Mouse (Mus musculus) natural killer cell, adult 2 months (primary cell): Measurements from ENCODE around the gene Cmbl.
A peak's percentile ranks its signal among the peaks of the same experiment; 100 is the strongest.

Experiments
- DNase-seq, 2 experiments: peaks; one replicate each; pipeline ENCODE4 v3.0.0; 2022; ENCODE audit warnings: low spot score in 2 of 2

The Cmbl gene

GRCm38 (mm10) chr15:31565184-31565583 lies at the start of gene Cmbl:
Cmbl (plus strand) TSS chr15:31565389.
- DNase-seq, result no peak

- DNase-seq, result no peak
Measured at GRCm38 (mm10) chr15:31517186-31517585, 48.0 kb upstream of the Cmbl start.

DNA sequence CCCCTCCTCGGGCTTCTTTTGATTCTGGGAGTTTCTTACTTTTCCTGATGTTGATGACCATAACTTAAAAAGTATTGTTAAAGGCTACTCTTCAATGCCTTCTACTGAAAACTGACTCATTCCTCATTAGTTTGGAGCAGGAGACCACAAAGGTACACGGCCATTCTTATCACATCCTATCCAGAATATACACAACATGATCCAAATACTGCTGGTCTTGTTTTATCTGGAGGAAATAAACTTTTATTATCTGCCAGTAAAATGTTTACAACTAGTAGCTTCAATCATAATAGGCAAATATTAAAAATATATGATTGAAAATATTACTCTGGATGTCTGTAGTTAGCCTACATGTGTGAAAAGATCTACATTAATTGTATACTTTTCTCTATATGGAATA lies 46.8 kb upstream of the Cmbl start:
- no peak for DNase-seq

GRCm38 (mm10) chr15:31519000-31519399 lies 46.2 kb upstream of the Cmbl start:
- no peak for DNase-seq

- no peak for DNase-seq
Measured at GRCm38 (mm10) chr15:31526463-31526862, 38.7 kb upstream of the Cmbl start.

DNA sequence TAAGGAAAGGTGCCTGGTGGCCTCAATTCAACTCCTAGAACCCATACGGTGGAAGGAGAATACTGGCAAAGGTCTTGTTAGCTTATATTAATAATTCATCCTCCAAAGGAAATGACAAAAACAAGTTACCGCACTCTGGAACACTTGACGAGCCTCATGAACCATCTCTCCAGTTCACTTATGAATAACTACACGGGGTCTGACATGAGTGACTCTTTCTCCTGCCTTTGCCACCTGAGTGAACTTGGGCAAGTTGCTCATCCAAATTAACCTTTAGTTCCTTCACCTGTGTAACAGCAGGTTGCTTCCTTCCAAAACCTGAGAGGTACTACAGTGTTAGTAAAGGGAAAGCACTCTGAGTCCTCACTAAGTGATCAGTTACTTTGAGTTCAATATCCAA lies 36.7 kb upstream of the Cmbl start:
- no peak for DNase-seq

DNA sequence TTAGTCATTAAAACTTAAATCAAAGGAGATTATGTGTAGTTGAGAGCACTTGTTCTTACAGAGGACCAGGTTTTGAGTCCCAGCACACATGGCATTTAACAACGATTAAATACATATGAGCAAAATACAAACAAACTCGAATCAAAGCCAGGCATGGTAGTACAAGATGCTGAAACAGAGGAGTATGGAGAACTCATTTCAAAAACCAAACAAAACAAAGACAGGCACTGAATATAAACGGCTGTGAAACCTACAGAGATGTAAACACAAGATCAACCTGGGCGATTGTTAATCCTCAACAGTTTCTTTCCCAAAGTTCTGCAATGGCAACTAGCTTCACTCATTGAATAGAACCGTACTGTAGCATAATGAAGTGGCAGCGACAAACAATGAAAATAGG lies 36.1 kb upstream of the Cmbl start:
- no peak for DNase-seq

DNA sequence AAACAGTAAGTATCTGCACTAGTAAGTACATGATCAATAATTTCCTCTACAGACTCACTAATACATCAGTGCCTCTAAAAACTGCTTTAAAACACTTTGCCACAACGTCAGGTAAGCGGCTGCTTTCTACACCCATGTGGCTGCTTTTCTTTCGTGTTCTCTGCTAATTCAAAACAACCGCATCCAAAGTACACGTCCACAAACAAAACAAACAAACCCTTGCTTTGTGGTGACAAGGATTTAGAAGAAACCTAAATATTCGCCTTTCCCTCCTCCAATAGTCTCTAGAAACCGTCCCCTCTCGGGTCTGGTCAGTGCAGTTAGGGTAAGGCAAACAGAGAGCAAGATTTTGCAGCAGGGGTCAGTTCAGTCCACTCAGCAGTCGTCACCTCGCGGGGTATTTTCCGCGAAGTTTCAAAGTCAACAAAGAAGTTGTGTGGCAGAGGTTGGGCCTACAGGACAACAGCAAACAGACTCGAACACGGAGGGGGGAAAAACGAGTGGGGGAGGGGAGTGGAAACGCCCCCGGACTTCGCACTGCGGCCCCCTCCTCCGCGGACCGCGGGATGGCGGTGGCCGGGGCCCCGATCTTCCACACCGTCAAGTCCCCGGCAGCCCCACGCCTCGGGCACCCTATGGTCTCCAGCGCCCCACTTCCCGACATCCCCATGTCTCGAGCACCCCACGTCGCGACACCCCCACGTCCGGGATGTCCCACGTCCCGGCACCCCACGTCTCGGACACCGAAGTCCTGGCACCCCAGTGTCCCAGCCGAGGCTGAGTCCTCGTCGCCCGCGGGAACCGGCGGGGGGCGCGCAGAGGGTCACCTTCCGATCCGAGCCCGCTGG lies 35.2 kb upstream of the Cmbl start:
- DNase-seq, result peak; percentile 29 to 34

GRCm38 (mm10) chr15:31530659-31531445 lies 34.3 kb upstream of the Cmbl start, which contains the start of gene March6:
March6 (minus strand) TSS chr15:31531053.
- peak; percentile 82 to 87 for DNase-seq

GRCm38 (mm10) chr15:31531446-31532330 lies 33.5 kb upstream of the Cmbl start:
- no peak for DNase-seq

DNA sequence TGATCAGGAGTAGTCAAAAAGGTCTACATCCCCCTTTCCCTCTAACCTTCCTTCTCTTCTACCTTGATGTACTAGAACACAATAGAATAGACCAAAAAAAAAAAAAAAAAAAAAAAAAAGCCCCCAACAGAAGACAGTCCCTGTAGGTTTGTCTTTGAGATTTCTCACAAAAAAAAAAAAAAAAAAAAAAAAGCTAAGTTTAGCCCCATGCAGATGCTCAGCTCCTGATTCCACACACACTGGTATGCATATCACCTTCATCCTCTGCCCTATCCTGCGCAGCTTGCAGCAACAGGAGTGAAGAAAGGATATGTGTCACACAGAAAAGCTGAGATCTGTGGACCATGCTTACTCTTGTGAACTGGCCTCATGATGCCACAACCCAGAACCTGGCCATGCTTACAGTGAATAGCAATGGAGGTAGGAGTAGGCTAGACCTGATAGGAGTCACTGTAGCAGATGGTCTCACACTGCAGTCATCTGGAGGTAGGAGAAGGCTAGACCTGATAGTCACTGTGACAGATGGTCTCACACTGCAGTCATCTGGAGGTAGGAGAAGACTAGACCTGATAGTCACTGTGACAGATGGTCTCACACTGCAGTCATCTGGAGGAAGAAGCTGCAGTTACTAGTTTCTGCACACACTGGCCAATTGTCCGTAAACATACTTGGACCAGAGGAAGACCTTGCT lies 32.7 kb upstream of the Cmbl start:
- no peak for DNase-seq

GRCm38 (mm10) chr15:31533529-31533928 lies 31.7 kb upstream of the Cmbl start:
- DNase-seq, result no peak

- DNase-seq, result no peak
Measured at GRCm38 (mm10) chr15:31534421-31535258, 30.5 kb upstream of the Cmbl start.

DNA sequence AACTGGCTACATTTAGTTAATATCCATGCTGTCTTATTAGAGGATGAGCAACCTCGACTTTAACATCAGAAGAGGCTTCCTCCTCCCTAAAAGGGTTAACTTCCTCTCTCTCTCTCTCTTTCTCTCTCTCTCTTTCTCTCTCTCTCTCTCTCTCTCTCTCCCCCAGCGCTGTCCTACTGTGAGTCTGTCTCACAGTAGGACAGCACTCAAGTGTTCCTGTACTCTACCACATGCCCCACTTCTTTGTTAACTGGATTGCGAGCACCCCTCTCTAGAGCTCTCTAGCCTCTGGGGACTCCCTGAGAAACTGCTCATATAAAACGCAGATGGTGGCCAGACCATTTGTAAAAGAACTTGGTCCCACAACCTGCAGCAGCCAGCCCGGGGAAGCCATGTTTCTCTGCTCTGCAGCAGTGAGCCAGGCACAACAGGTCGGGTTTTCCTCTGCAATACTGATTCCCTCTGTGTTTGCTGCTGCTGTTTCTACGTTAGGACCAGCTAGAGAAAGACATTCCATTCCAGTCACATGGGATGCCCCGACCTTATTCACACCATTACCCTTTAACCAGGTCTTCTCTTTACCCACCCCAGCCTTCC lies 29.8 kb upstream of the Cmbl start:
- no peak for DNase-seq

DNA sequence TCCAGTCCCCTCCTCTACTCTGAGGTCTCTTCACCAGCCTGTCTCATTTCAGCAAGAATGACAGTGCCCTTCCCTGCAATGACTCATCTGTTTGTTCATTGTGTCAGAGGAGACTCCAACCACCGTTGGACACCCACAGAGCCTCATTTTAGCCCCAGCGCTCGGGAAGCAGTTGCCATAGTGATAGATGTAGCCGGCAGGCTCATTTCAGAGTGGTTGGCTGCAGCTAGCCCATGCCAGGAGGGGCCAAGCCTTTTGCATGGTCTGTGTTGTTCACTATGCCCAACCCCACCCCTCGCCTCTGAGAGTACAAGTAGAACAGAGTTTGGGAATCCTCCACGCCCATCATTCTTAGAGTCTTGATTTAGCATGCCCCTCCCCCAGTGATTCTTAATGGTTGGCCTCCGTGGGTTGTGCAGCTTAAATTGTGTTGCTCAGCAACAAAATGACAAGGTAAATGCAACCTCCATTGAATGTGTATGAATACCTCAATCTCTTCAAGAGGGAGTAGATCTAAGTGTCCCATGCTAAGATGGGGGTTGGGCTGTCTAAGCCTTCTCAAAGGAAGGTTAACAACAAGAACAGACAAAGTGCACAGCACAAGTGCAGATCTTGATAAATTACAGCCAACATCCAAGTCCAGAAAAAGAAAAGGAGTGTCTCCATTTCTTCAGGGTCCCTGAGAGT lies 29.0 kb upstream of the Cmbl start:
- no peak for DNase-seq

GRCm38 (mm10) chr15:31537706-31538105 lies 27.5 kb upstream of the Cmbl start:
- DNase-seq, result no peak

DNA sequence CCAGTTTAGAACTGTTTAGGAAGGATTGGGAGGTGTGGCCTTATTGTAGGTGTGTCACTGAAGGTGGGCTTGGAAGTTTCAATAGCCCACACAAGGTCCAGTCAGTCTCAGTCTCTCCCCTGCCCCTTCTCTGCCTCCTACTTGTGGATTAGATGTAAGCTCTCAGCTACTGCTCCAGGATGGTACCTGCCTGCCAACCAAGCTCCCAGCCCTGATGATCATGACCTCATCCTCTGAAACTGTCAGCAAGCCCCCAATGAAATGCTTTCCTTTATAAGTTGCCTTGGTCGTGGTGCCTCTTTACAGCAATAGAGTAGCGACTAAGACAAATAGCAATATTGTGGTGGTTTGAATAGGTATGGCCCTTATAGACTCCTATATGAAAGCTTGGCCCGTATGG lies 26.8 kb upstream of the Cmbl start:
- DNase-seq, result no peak

GRCm38 (mm10) chr15:31539643-31540512 lies 25.3 kb upstream of the Cmbl start:
- DNase-seq, result no peak

DNA sequence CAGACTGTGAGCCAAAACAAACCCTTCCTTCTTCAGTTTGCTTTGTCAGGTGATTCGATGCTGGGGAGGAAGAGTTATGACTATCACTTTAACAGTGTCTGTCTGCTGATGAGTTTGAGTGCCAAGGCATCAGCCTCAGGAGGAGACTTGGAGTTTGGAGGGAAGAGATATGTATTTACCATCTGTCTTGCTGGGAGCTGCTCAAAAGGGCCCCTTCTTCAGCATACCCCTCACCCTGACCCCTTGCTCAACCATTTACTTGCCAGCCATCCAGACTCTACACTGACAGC lies 24.7 kb upstream of the Cmbl start:
- DNase-seq, result no peak
